Mouse (Mus musculus): ENCODE measurements around the gene Fuca1. TPM values are rescaled to one million over a fixed set of nuclear protein-coding genes. Genes with fewer than 3 reads are reported as not detected.

Fuca1 gene
- polyA plus RNA-seq, 1 experiment, result 46.0 TPM

DNA sequence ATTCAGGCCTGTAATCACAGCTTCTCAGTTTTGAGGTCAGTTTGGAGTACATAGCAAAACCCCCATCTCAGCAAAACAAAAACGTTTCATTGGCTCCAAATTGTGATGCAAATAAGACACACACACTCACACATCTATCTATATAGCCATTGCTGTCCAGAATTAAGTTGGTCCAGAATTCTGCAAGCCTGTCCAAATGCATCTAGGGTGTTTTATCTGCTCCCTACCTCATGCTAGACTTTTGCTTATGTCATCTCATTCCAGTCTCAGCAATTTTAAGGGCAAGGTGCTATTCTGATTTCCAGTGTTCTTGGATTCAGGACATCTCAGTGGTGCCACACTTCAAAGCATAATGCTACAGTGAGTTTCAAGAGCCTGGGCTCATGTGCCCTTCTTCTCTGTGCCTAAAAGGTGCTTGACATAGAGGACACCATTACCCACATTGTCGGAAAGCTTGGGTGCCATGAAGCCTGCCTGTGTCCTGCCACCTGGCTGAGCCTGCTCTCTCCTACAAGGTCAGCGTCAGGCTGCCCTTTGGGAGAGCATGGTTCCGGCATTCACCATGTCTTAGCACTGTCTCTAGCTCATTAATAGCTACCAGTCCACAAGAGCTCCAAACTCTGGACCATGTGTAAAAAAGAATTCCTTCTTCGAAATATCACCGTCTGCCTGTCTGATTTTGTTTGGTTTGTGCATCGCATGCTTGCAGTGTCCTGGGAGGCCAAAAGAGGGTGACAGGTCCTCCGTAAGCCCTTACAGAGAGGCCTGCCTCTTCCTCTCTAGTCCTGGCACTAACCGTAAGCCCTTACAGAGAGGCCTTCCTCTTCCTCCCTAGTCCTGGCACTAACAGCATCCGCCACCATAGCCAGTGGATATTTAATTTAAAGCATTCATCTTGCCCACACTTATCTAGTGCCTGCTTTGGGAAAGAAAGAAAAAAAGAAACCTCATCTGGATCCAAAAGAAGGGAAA lies 45.7 kb upstream of the Fuca1 start:
- TF ChIP-seq EP300 (IDR thresholded peaks at IDR 0.05; ENCODE audit: insufficient read depth, low read depth, low read length) (no peak), CTCF (IDR thresholded peaks at IDR 0.05; ENCODE audit: low read depth, low read length) (no peak), POLR2A (IDR thresholded peaks at IDR 0.05; ENCODE audit: insufficient read depth, low read length) (no peak)
- no peak overlapping the region for H3K4me3 ChIP-seq (ENCODE audit: low read depth, low read length)
- peaks cover 3% of the 10 kb centered on the region for H3K4me1 ChIP-seq (ENCODE audit: control insufficient read depth, insufficient read depth, low read length)
- peak overlapping the region; percentile 87 for H3K9ac ChIP-seq (ENCODE audit: low read depth, poor library complexity, severe bottlenecking)
- H3K36me3 ChIP-seq (ENCODE audit: control insufficient read depth, insufficient read depth, low read length, poor library complexity, severe bottlenecking), result peaks cover 26% of the 10 kb centered on the region
- no peaks in the 10 kb centered on the region for H3K9me3 ChIP-seq (replicated peaks; ENCODE audit: control insufficient read depth, insufficient read depth, low read length, poor library complexity, severe bottlenecking)
- H3K27me3 ChIP-seq (ENCODE audit: control insufficient read depth, insufficient read depth, low read length, poor library complexity, severe bottlenecking), result no peaks in the 10 kb centered on the region
- peak overlapping the region; percentile 54; the same call in 1 of the 2 replicates for H3K27ac ChIP-seq (ENCODE audit: insufficient read depth, low read length)

DNA sequence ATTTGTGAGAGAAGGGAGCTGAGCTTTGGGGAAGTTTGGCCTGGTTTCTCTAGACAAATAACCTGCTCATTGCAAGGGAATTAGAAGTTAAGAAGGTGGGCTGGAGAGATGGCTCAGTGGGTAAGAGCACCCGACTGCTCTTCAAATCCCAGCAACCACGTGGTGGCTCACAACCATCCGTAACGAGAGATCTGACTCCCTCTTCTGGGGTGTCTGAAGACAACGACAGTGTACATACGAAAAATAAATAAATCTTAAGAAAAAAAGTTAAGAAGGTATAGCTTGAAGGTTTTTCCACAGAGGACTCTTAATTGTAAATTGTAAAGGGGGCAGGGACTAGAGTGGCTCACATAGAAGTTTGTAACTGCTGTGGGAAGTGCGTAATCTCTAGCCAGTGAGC lies 45.0 kb upstream of the Fuca1 start:
- H3K27me3 ChIP-seq (ENCODE audit: control insufficient read depth, insufficient read depth, low read length, poor library complexity, severe bottlenecking), result no peaks in the 10 kb centered on the region
- no peaks in the 10 kb centered on the region for H3K9me3 ChIP-seq (replicated peaks; ENCODE audit: control insufficient read depth, insufficient read depth, low read length, poor library complexity, severe bottlenecking)
- peak overlapping the region; percentile 59; the same call in 1 of the 2 replicates for H3K27ac ChIP-seq (ENCODE audit: insufficient read depth, low read length)
- H3K4me1 ChIP-seq (ENCODE audit: control insufficient read depth, insufficient read depth, low read length), result peaks cover 4% of the 10 kb centered on the region
- TF ChIP-seq EP300 (IDR thresholded peaks at IDR 0.05; ENCODE audit: insufficient read depth, low read depth, low read length) (no peak), CTCF (IDR thresholded peaks at IDR 0.05; ENCODE audit: low read depth, low read length) (no peak), POLR2A (IDR thresholded peaks at IDR 0.05; ENCODE audit: insufficient read depth, low read length) (no peak)
- H3K36me3 ChIP-seq (ENCODE audit: control insufficient read depth, insufficient read depth, low read length, poor library complexity, severe bottlenecking), result peaks cover 22% of the 10 kb centered on the region
- H3K4me3 ChIP-seq (ENCODE audit: low read depth, low read length), result no peak overlapping the region
- H3K9ac ChIP-seq (ENCODE audit: low read depth, poor library complexity, severe bottlenecking), result 0 out of 2 replicates have a peak overlapping the region, but pooled peaks have one; percentile 13

DNA sequence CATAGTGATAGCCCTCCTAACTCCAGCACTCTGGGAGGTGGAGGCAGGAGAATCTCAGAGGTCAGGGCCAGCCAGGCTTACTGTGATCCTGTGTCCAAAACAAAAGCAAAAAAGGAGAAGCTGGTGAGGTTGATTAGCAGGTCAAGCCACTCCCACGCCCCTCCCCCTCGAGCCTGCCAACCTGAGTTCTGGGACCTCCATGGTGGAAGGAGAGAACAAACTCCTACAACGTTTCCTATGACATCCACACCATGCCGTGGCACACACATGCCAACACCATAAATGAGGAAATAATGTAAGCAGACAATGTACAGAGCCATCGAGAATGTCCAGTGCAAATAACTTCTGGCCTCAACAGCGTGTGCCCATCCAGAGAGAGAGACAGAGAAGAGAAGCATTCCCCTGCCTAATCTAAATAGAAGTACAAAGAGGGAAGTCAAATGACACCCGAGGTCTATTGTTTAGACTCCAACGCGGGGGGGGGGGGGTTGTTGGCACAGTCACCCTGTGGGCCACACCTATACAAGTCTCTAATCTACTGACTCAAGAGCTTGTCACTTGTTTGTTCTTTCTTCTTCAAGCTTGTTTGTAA lies 44.4 kb upstream of the Fuca1 start:
- Histone ChIP-seq H3K4me3 (ENCODE audit: low read depth, low read length) (no peak overlapping the region), H3K4me1 (ENCODE audit: control insufficient read depth, insufficient read depth, low read length) (peaks cover 5% of the 10 kb centered on the region), H3K27ac (ENCODE audit: insufficient read depth, low read length) (peak overlapping the region; percentile 61), H3K9me3 (replicated peaks; ENCODE audit: control insufficient read depth, insufficient read depth, low read length, poor library complexity, severe bottlenecking) (no peaks in the 10 kb centered on the region), H3K27me3 (ENCODE audit: control insufficient read depth, insufficient read depth, low read length, poor library complexity, severe bottlenecking) (no peaks in the 10 kb centered on the region), H3K36me3 (ENCODE audit: control insufficient read depth, insufficient read depth, low read length, poor library complexity, severe bottlenecking) (peaks cover 16% of the 10 kb centered on the region), H3K9ac (ENCODE audit: low read depth, poor library complexity, severe bottlenecking) (peak overlapping the region; percentile 13; the same call in 1 of the 2 replicates)
- TF ChIP-seq CTCF (IDR thresholded peaks at IDR 0.05; ENCODE audit: low read depth, low read length), result no peak
- TF ChIP-seq POLR2A (IDR thresholded peaks at IDR 0.05; ENCODE audit: insufficient read depth, low read length), result no peak
- TF ChIP-seq EP300 (IDR thresholded peaks at IDR 0.05; ENCODE audit: insufficient read depth, low read depth, low read length), result no peak

DNA sequence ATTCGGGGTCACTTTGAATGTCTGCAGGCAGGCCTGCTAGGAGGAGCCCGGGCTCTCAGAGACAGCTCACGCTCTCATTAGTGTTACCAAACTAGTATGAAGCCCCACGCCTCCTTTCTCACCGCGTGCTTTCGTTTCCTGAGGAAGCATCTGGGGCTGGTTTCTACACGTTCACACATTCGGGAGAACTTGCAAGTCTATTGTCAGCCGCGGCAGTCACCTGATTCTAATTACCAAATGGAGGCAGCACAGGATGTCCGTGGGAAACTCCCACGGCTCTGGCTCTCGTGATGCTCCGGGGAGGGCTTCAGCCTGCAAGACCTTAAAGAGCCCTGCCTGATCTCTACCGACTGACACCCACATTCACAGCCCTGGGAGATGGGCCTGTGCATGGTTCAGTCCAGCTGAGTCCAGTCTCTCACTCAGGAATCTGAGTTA lies 43.9 kb upstream of the Fuca1 start:
- Histone ChIP-seq H3K9ac (ENCODE audit: low read depth, poor library complexity, severe bottlenecking) (no peak overlapping the region), H3K27ac (ENCODE audit: insufficient read depth, low read length) (peak overlapping the region; percentile 5; the same call in 1 of the 2 replicates), H3K4me3 (ENCODE audit: low read depth, low read length) (no peak overlapping the region), H3K9me3 (replicated peaks; ENCODE audit: control insufficient read depth, insufficient read depth, low read length, poor library complexity, severe bottlenecking) (no peaks in the 10 kb centered on the region), H3K36me3 (ENCODE audit: control insufficient read depth, insufficient read depth, low read length, poor library complexity, severe bottlenecking) (peaks cover 12% of the 10 kb centered on the region), H3K27me3 (ENCODE audit: control insufficient read depth, insufficient read depth, low read length, poor library complexity, severe bottlenecking) (no peaks in the 10 kb centered on the region), H3K4me1 (ENCODE audit: control insufficient read depth, insufficient read depth, low read length) (peaks cover 4% of the 10 kb centered on the region)
- TF ChIP-seq POLR2A (IDR thresholded peaks at IDR 0.05; ENCODE audit: insufficient read depth, low read length) (no peak), EP300 (IDR thresholded peaks at IDR 0.05; ENCODE audit: insufficient read depth, low read depth, low read length) (no peak), CTCF (IDR thresholded peaks at IDR 0.05; ENCODE audit: low read depth, low read length) (no peak)

DNA sequence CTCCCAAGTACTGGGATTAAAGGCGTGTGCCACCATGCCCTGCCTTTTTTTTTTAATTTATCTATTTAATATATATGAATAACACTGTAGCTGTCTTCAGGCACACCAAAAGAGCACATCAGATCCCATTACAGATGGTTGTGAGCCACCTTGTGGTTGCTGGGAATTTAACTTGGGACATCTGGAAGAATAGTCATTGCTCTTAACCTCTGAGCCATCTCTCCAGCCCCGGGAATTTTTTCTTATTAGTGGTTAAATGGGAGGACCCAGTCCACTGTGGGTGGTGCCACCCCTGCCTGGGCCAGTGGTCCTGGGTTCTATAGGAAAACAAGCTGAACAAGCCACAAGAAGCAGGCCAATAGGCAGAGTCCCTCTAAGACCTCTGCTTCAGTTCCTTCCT lies 42.8 kb upstream of the Fuca1 start:
- H3K36me3 ChIP-seq (ENCODE audit: control insufficient read depth, insufficient read depth, low read length, poor library complexity, severe bottlenecking), result peaks cover under 1% of the 10 kb centered on the region
- H3K9ac ChIP-seq (ENCODE audit: low read depth, poor library complexity, severe bottlenecking), result no peak overlapping the region
- H3K4me3 ChIP-seq (ENCODE audit: low read depth, low read length), result no peak overlapping the region
- no peaks in the 10 kb centered on the region for H3K27me3 ChIP-seq (ENCODE audit: control insufficient read depth, insufficient read depth, low read length, poor library complexity, severe bottlenecking)
- TF ChIP-seq POLR2A (IDR thresholded peaks at IDR 0.05; ENCODE audit: insufficient read depth, low read length), result no peak
- no peak for TF ChIP-seq CTCF (IDR thresholded peaks at IDR 0.05; ENCODE audit: low read depth, low read length)
- TF ChIP-seq EP300 (IDR thresholded peaks at IDR 0.05; ENCODE audit: insufficient read depth, low read depth, low read length), result no peak
- peaks cover 4% of the 10 kb centered on the region for H3K4me1 ChIP-seq (ENCODE audit: control insufficient read depth, insufficient read depth, low read length)
- no peak overlapping the region for H3K27ac ChIP-seq (ENCODE audit: insufficient read depth, low read length)
- no peaks in the 10 kb centered on the region for H3K9me3 ChIP-seq (replicated peaks; ENCODE audit: control insufficient read depth, insufficient read depth, low read length, poor library complexity, severe bottlenecking)
